ENCODE assay signal across 8 mouse cellular contexts in the genomic region with DNA sequence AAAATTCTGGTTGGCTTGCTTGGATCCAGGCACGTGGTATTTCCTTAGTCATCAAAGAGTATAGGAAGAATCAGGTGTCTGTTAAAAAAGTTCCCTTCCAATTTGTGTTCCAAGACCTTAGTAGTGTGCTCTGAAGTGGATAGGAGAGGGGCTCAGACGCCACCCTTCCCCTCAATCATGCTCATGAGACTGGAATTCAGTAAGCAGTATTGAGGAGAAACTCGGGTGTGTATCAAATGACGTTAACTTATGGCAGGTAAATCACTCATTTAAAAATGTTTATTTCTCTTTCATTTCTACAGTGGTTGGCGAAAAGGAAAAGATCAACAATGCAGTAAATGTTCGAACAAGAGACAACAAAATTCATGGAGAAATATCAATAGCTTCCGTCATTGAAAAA. TPM values are rescaled to one million over a fixed set of nuclear protein-coding genes. Genes with fewer than 3 reads are reported as not detected.
DNase-seq lines count a peak whose midpoint lies in the region; ATAC-seq and TF ChIP-seq lines count a peak whose summit lies in the region.

A gene (plus strand): TSS at position 301 of the 400 bp plus-strand sequence.

- no peak for TF ChIP-seq CTCF in CH12.LX (conservative IDR thresholded peaks at IDR 0.05 in 1 of 2, IDR thresholded peaks at IDR 0.05 in 1 of 2; ENCODE audit: low read depth in 2 of 2, low read length in 2 of 2)

- WGBS in forebrain, embryonic 13.5 days = 91% methylated on average over 7 of the region's 7 CpGs
- 93% methylated on average over 7 of the region's 7 CpGs for WGBS in hindbrain, embryonic 14.5 days
- 78% methylated on average over 7 of the region's 7 CpGs for WGBS in liver, embryonic 15.5 days (ENCODE audit: insufficient replicate concordance)

- H3K9me3 ChIP-seq in CH12.LX (replicated peaks; ENCODE audit: low read length) = no peaks in the 10 kb centered on the region
- H3K9me3 ChIP-seq in forebrain, embryonic 13.5 days (replicated peaks) = no peaks in the 10 kb centered on the region
- H3K9me3 ChIP-seq in hindbrain, embryonic 14.5 days (ENCODE audit: control insufficient read depth, low read length) = no peaks in the 10 kb centered on the region
- no peaks in the 10 kb centered on the region for H3K9me3 ChIP-seq in liver, embryonic 15.5 days (replicated peaks)

- ATAC-seq in forebrain, embryonic 13.5 days = no peak
- ATAC-seq in hindbrain, embryonic 14.5 days (ENCODE audit: low FRiP score) = no peak
- no peak for ATAC-seq in liver, embryonic 15.5 days (ENCODE audit: insufficient read depth)

- no peak for DNase-seq in adrenal gland, adult 18-20 months (ENCODE audit: low spot score in 2 of 2)
- no peak for DNase-seq in adrenal gland, adult (ENCODE audit: inconsistent age in 2 of 2, low spot score in 1 of 2)
- no peak for DNase-seq in CH12.LX (ENCODE audit: extremely low read depth)
- no peak for DNase-seq in hindbrain, embryonic 14.5 days (ENCODE audit: low spot score)
- DNase-seq in urinary bladder, postnatal 14 days (ENCODE audit: low spot score) = no peak
- no peak for DNase-seq in urinary bladder, postnatal 4 days (ENCODE audit: low spot score in 2 of 2)

- no peak within 1 kb of the TSS for H3K4me3 ChIP-seq in CH12.LX (replicated peaks in 1 of 3; ENCODE audit: low read depth in 2 of 3, low read length in 2 of 3, poor library complexity in 1 of 3)
- no peak within 1 kb of the TSS for H3K4me3 ChIP-seq in forebrain, embryonic 13.5 days
- no peak within 1 kb of the TSS for H3K4me3 ChIP-seq in hindbrain, embryonic 14.5 days (replicated peaks; ENCODE audit: low read length)
- H3K4me3 ChIP-seq in liver, embryonic 15.5 days (replicated peaks) = no peak within 1 kb of the TSS

- H3K4me1 ChIP-seq in CH12.LX (ENCODE audit: control insufficient read depth in 1 of 2, insufficient read depth in 2 of 2) = peaks cover 3 to 17% of the 10 kb centered on the region in 2 experiments; a peak in 3 of 4 replicates
- H3K4me1 ChIP-seq in forebrain, embryonic 13.5 days = peaks cover 20% of the 10 kb centered on the region
- H3K4me1 ChIP-seq in hindbrain, embryonic 14.5 days (replicated peaks; ENCODE audit: control insufficient read depth, insufficient read depth, low read length) = peaks cover 15% of the 10 kb centered on the region
- H3K4me1 ChIP-seq in liver, embryonic 15.5 days (replicated peaks) = peaks cover 21% of the 10 kb centered on the region

- H3K79me2 ChIP-seq in CH12.LX (replicated peaks; ENCODE audit: control insufficient read depth, extremely low read depth, insufficient read depth, poor library complexity, severe bottlenecking) = peaks cover 11% of the 10 kb centered on the region

- TF ChIP-seq EP300 in CH12.LX (IDR thresholded peaks at IDR 0.05; ENCODE audit: low read length) = no peak

- dilution Hi-C loops in CH12.LX (cut with MboI; ENCODE audit: extremely low pct_ligation_motif_present, extremely low pct_unique_long_range_greater_than_20kb, low sequenced_read_pairs) = no loop called here

- H3K27me3 ChIP-seq in CH12.LX (replicated peaks) = no peaks in the 10 kb centered on the region
- H3K27me3 ChIP-seq in forebrain, embryonic 13.5 days = no peaks in the 10 kb centered on the region
- H3K27me3 ChIP-seq in hindbrain, embryonic 14.5 days (ENCODE audit: control insufficient read depth, insufficient read depth, low read length) = no peaks in the 10 kb centered on the region
- H3K27me3 ChIP-seq in liver, embryonic 15.5 days = no peaks in the 10 kb centered on the region

- no peak for TF ChIP-seq RAD21 in CH12.LX (IDR thresholded peaks at IDR 0.05; ENCODE audit: low read depth, low read length)

- in situ Hi-C loops in CH12.LX (cut with MboI; ENCODE audit: low pct_ligation_motif_present, low pct_unique_long_range_greater_than_20kb, low sequenced_read_pairs) = no loop called here

- H3K36me3 ChIP-seq in CH12.LX (replicated peaks in 1 of 2; ENCODE audit: control insufficient read depth in 1 of 2, insufficient read depth in 1 of 2, low read length in 1 of 2) = peaks cover 5 to 16% of the 10 kb centered on the region in 2 experiments
- peaks cover 25% of the 10 kb centered on the region for H3K36me3 ChIP-seq in forebrain, embryonic 13.5 days (ENCODE audit: poor library complexity, severe bottlenecking)
- peaks cover 26% of the 10 kb centered on the region; the same call in 1 of the 2 replicates for H3K36me3 ChIP-seq in hindbrain, embryonic 14.5 days (replicated peaks; ENCODE audit: control insufficient read depth, insufficient read depth)
- peaks cover 50% of the 10 kb centered on the region for H3K36me3 ChIP-seq in liver, embryonic 15.5 days (replicated peaks)

- TF ChIP-seq POLR2A in CH12.LX (IDR thresholded peaks at IDR 0.05; ENCODE audit: low read depth, low read length) = no peak

- no peak within 1 kb of the TSS for H3K27ac ChIP-seq in CH12.LX (ENCODE audit: insufficient read depth, low read depth)
- no peak within 1 kb of the TSS for H3K27ac ChIP-seq in forebrain, embryonic 13.5 days
- H3K27ac ChIP-seq in hindbrain, embryonic 14.5 days = no peak within 1 kb of the TSS
- H3K27ac ChIP-seq in liver, embryonic 15.5 days (replicated peaks) = no peak within 1 kb of the TSS

- H3K4me2 ChIP-seq in CH12.LX (ENCODE audit: insufficient read depth, low read depth, poor library complexity, severe bottlenecking) = no peak within 1 kb of the TSS
- no peak within 1 kb of the TSS for H3K4me2 ChIP-seq in forebrain, embryonic 13.5 days
- H3K4me2 ChIP-seq in hindbrain, embryonic 14.5 days (replicated peaks) = no peak within 1 kb of the TSS
- no peak within 1 kb of the TSS for H3K4me2 ChIP-seq in liver, embryonic 15.5 days

- no peak within 1 kb of the TSS for H3K9ac ChIP-seq in CH12.LX (ENCODE audit: insufficient read depth, low read depth)
- no peak within 1 kb of the TSS for H3K9ac ChIP-seq in forebrain, embryonic 13.5 days
- H3K9ac ChIP-seq in hindbrain, embryonic 14.5 days = no peak within 1 kb of the TSS
- no peak within 1 kb of the TSS for H3K9ac ChIP-seq in liver, embryonic 15.5 days

TF ChIP-seq in CH12.LX, 34 proteins besides CTCF, POLR2A, EP300 and RAD21:
- TF ChIP-seq UBTF (IDR thresholded peaks at IDR 0.05; ENCODE audit: low read depth, low read length) (no peak), JUND (conservative IDR thresholded peaks at IDR 0.05; ENCODE audit: low read depth, low read length) (no peak), E2F4 (IDR thresholded peaks at IDR 0.05; ENCODE audit: insufficient replicate concordance, low read depth, low read length) (no peak), PAX5 (IDR thresholded peaks at IDR 0.05; ENCODE audit: low read length) (no peak), ZC3H11A (IDR thresholded peaks at IDR 0.05; ENCODE audit: low read depth, low read length) (no peak), ZMIZ1 (IDR thresholded peaks at IDR 0.05; ENCODE audit: low read depth, low read length) (no peak)

RNA-seq across cellular contexts. Expression of the gene that starts here (rescaled TPM):
- total RNA-seq in adrenal gland, adult 18-20 months (2021) = 10 to 100 TPM; 62.5 to 66.5 TPM
- total RNA-seq in CH12.LX (2012; rRNA removed) (129 and 150 TPM in 2 replicates), CH12.LX (2014; rRNA removed) (229 and 235 TPM in 2 replicates)
- 118 and 122 TPM in 2 replicates for polyA plus RNA-seq in CH12.LX (2012; ENCODE audit: insufficient read length, low read depth)
- polyA plus RNA-seq in forebrain, embryonic 13.5 days (2015; fragmentation: Nextera tagmentation; extraction: Ambion mirVana) = 80.9 and 84.7 TPM in 2 replicates
- 85.5 and 94.0 TPM in 2 replicates for polyA plus RNA-seq in hindbrain, embryonic 14.5 days (2014; fragmentation: Nextera tagmentation; extraction: Ambion mirVana)
- polyA plus RNA-seq in liver, embryonic 15.5 days (2015; fragmentation: Nextera tagmentation; extraction: Ambion mirVana) = 28.9 and 30.8 TPM in 2 replicates
